Mouse (Mus musculus) erythroblast, embryonic 14.5 days (primary cell): ENCODE measurements around the gene Plxna1.

Experiments used
- GATA1 ChIP-seq: IDR thresholded peaks from 2 replicates; pipeline ENCODE4 v1.6.1; 2012; ENCODE audit warnings: low read length, inconsistent platforms, mixed read lengths
- TAL1 ChIP-seq: IDR thresholded peaks from 3 replicates; pipeline ENCODE4 v1.6.1; 2012; ENCODE audit warnings: low read length, inconsistent platforms, mixed read lengths

DNA sequence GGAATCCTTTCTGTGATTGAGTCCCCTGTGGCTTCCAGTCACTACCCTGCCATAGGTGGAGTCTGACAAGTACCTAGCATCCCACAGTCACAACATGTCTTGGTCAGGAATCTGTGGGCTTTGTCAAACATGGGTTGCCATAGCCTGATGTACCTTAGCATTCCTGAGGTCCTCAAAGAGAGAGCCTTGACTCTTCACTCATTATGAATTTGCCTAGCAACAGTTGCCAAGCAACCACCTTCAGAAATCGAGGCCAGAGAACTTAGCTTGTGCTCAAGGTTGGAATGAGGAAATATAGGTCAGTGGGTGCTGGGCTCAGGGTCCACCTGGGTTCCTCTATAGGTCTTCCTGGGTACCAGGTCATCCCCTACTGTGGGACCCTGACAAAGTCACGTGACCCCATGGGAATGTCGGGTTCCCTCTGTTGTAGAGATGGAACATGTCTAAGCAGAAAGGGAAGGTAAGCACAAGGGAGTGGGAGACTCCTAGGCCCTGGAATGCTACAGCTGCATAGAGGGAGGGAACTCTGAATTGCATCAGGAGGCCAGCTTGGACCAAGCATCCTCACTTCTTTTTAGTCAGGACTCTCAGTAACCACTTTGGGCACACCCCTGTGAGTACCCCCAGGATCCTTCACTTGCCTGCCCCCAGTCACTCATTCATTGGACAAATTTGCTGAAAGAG lies 57.9 kb downstream of the Plxna1 start:
- TF ChIP-seq GATA1 = no peak
- no peak for TF ChIP-seq TAL1
